Comparison of ENCODE assay signal across 8 mouse cellular contexts in the genomic region with DNA sequence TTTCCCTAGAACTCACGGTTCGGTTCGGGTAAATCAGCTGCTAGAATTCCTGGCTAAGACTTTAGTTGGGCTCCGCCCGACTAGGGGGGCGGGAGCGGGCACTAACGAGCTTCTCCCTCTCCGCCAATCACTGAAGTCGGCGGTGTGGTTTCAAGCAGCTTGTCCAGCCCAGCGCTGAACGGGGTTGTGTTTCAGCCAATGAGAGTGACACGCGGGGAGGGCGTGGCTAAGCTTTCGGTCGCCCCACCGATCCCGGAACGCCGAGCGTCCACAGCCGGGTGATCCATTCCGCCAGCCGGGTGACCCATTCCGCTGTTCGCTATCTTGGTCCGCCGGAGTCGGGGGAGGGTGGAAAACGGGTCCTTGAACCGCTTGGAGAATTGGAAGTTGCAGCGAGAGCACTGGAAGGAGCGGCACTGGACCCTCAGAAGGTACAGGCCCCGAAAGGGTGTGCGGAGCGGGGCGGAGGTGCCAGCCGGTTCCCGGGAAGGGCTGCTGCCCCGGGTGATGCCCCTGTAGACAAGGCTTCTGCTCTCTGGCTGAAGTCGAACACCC. TPM values are rescaled to one million over a fixed set of nuclear protein-coding genes. Genes with fewer than 3 reads are reported as not detected.
DNase-seq lines count a peak whose midpoint lies in the region; ATAC-seq and TF ChIP-seq lines count a peak whose summit lies in the region.

TSS of gene Stat2 (plus strand) at position 273 of the 555 bp plus-strand sequence.

- no peaks in the 10 kb centered on the region for H3K27me3 ChIP-seq in kidney, embryonic 14.5 days (ENCODE audit: control insufficient read depth, insufficient read depth, low read length)
- no peaks in the 10 kb centered on the region for H3K27me3 ChIP-seq in limb, embryonic 15.5 days

- TF ChIP-seq POLR2A in bone marrow macrophage, adult 2 months (IDR thresholded peaks at IDR 0.05; ENCODE audit: borderline replicate concordance, low read depth, low read length), result 0 out of 2 replicates have a peak, but pooled peaks have one; percentile 51
- peak; percentile 94 for TF ChIP-seq POLR2A in embryonic fibroblast, embryonic 13.5 days (IDR thresholded peaks at IDR 0.05; ENCODE audit: low read depth, low read length)

- no peak for TF ChIP-seq CTCF in bone marrow macrophage, adult 2 months (IDR thresholded peaks at IDR 0.05; ENCODE audit: low read depth, low read length)
- no peak for TF ChIP-seq CTCF in embryonic fibroblast, embryonic 13.5 days (IDR thresholded peaks at IDR 0.05; ENCODE audit: borderline replicate concordance, insufficient read depth, low read length)

- H3K36me3 ChIP-seq in kidney, embryonic 14.5 days (ENCODE audit: control insufficient read depth, insufficient read depth, low read length), result no peaks in the 10 kb centered on the region
- H3K36me3 ChIP-seq in limb, embryonic 15.5 days, result no peaks in the 10 kb centered on the region

- peaks cover 8% of the 10 kb centered on the region; the same call in 1 of the 2 replicates for H3K4me1 ChIP-seq in bone marrow macrophage, adult 2 months (ENCODE audit: control insufficient read depth, insufficient read depth, low read length)
- no peaks in the 10 kb centered on the region for H3K4me1 ChIP-seq in embryonic fibroblast, embryonic 13.5 days (ENCODE audit: control insufficient read depth, insufficient read depth, low read length)
- no peaks in the 10 kb centered on the region for H3K4me1 ChIP-seq in kidney, embryonic 14.5 days (ENCODE audit: control insufficient read depth, insufficient read depth, low read length)
- H3K4me1 ChIP-seq in limb, embryonic 15.5 days, result peaks cover 5% of the 10 kb centered on the region; the same call in 1 of the 2 replicates

- H3K9ac ChIP-seq in kidney, embryonic 14.5 days (ENCODE audit: low read depth, low read length), result peak within 1 kb of the TSS; percentile 76
- peak within 1 kb of the TSS; percentile 57 for H3K9ac ChIP-seq in limb, embryonic 15.5 days

- H3K4me2 ChIP-seq in kidney, embryonic 14.5 days (replicated peaks; ENCODE audit: low read depth, low read length), result peak within 1 kb of the TSS; percentile 65
- peak within 1 kb of the TSS; percentile 65 for H3K4me2 ChIP-seq in limb, embryonic 15.5 days

- peak; percentile 98 for DNase-seq in A20 (ENCODE audit: low read depth, low spot score)
- DNase-seq in heart, adult 9 months (ENCODE audit: low spot score in 2 of 2), result peak; percentile 99
- DNase-seq in monocyte, adult 2 months (ENCODE audit: low read depth in 1 of 2, low spot score in 2 of 2), result peak; percentile 81 to 87
- DNase-seq in spleen, postnatal 36 days (ENCODE audit: low spot score in 2 of 2), result peak; percentile 97 to 98

- ATAC-seq in kidney, embryonic 14.5 days (ENCODE audit: low FRiP score, low TSS enrichment), result peak; percentile 99
- peak; percentile 98 for ATAC-seq in limb, embryonic 15.5 days (ENCODE audit: insufficient number of reproducible peaks, low FRiP score, low TSS enrichment, low read depth)

- WGBS in kidney, embryonic 14.5 days, result under 1% methylated on average over 43 of the region's 43 CpGs
- under 1% methylated on average over 43 of the region's 43 CpGs for WGBS in limb, embryonic 15.5 days

- peak within 1 kb of the TSS; percentile 82 for H3K4me3 ChIP-seq in bone marrow macrophage, adult 2 months (ENCODE audit: insufficient read depth, low read length)
- peak within 1 kb of the TSS; percentile 84 for H3K4me3 ChIP-seq in embryonic fibroblast, embryonic 13.5 days (ENCODE audit: insufficient read depth, low read length)
- peak within 1 kb of the TSS; percentile 79 for H3K4me3 ChIP-seq in kidney, embryonic 14.5 days (ENCODE audit: low read length)
- H3K4me3 ChIP-seq in limb, embryonic 15.5 days, result peak within 1 kb of the TSS; percentile 79

- no peaks in the 10 kb centered on the region for H3K9me3 ChIP-seq in kidney, embryonic 14.5 days (ENCODE audit: control insufficient read depth, low read length)
- no peaks in the 10 kb centered on the region for H3K9me3 ChIP-seq in limb, embryonic 15.5 days

- H3K27ac ChIP-seq in bone marrow macrophage, adult 2 months (ENCODE audit: insufficient read depth, low read depth, low read length), result peak within 1 kb of the TSS; percentile 58
- H3K27ac ChIP-seq in embryonic fibroblast, embryonic 13.5 days (ENCODE audit: insufficient read depth, low read length), result peak within 1 kb of the TSS; percentile 54
- 0 out of 2 replicates have a peak within 1 kb of the TSS, but pooled peaks have one; percentile 69 for H3K27ac ChIP-seq in kidney, embryonic 14.5 days (ENCODE audit: low read depth, low read length)
- peak within 1 kb of the TSS; percentile 75 for H3K27ac ChIP-seq in limb, embryonic 15.5 days

RNA-seq across cellular contexts. Expression of gene Stat2, which starts in this region (rescaled TPM):
- polyA plus RNA-seq in bone marrow macrophage, adult 2 months (2012; ENCODE audit: insufficient read depth, insufficient read length, missing spikeins), result 89.6 and 94.6 TPM in 2 replicates
- 34.5 and 35.0 TPM in 2 replicates for polyA plus RNA-seq in embryonic fibroblast, embryonic 13.5 days (2011; ENCODE audit: insufficient read length, low read depth, missing spikeins)
- 8.4 and 11.8 TPM in 2 replicates for polyA plus RNA-seq in kidney, embryonic 14.5 days (2014; fragmentation: Nextera tagmentation; extraction: Ambion mirVana)
- polyA plus RNA-seq in limb, embryonic 15.5 days (2015; fragmentation: Nextera tagmentation; extraction: Ambion mirVana), result 12.2 and 13.3 TPM in 2 replicates

Comparison
In these comparisons a context has a peak if more than half of its experiments do, and no peak if none do; other contexts are left out.
1. Peak in every context shown above with its lines: DNase-seq, ATAC-seq, H3K4me3 ChIP-seq and H3K27ac ChIP-seq.